Mouse (Mus musculus): ENCODE measurements at regions not wholly inside any gene's neighbourhood (a gene's known extent, or its start where the extent isn't known, plus 50 kb on each side); places are given as distances from the start of the nearest gene placed in this dataset.

DNA sequence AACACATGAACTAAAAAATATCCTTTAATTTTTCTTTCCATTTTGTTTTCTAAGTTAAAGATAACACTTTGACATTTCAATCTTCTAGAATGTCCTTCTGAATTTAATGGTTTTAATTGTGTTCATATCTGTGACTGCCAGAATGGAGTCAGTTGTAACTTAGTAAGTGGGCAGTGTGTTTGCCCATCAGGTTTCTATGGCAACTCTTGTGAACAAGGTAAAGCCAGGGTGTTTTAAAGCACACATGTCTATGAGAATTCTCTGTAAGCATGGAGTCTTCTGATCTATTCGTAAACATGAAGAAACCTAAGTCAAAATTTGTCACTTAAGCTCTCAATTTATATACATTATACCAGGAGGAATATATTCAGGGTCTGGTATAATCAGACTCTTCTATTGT is 689.4 kb downstream of the Egfem1 start:
- H3K4me2 ChIP-seq (ENCODE audit: insufficient read depth, low read depth, poor library complexity, severe bottlenecking): no peak overlapping the region
- no peaks in the 10 kb centered on the region for H3K27me3 ChIP-seq (replicated peaks)
- no peak overlapping the region for H3K4me3 ChIP-seq (replicated peaks in 1 of 3; ENCODE audit: low read depth in 2 of 3, low read length in 2 of 3, poor library complexity in 1 of 3)
- dilution Hi-C loops (cut with MboI; ENCODE audit: extremely low pct_ligation_motif_present, extremely low pct_unique_long_range_greater_than_20kb, low sequenced_read_pairs) (no loop called here), in situ Hi-C loops (cut with MboI; ENCODE audit: low pct_ligation_motif_present, low pct_unique_long_range_greater_than_20kb, low sequenced_read_pairs) (no loop called here)
- TF ChIP-seq JUN (IDR thresholded peaks at IDR 0.05; ENCODE audit: insufficient read depth, low read depth, low read length) (no peak), ZMIZ1 (IDR thresholded peaks at IDR 0.05; ENCODE audit: low read depth, low read length) (no peak), RAD21 (IDR thresholded peaks at IDR 0.05; ENCODE audit: low read depth, low read length) (no peak), JUND (conservative IDR thresholded peaks at IDR 0.05; ENCODE audit: low read depth, low read length) (no peak), ZNF384 (IDR thresholded peaks at IDR 0.05; ENCODE audit: low read depth, low read length) (no peak), ZC3H11A (IDR thresholded peaks at IDR 0.05; ENCODE audit: low read depth, low read length) (no peak), ELF1 (IDR thresholded peaks at IDR 0.05; ENCODE audit: low read depth, low read length) (no peak), NELFE (IDR thresholded peaks at IDR 0.05; ENCODE audit: low read depth, low read length) (no peak), BHLHE40 (IDR thresholded peaks at IDR 0.05; ENCODE audit: low read depth, low read length) (no peak), ETS1 (conservative IDR thresholded peaks at IDR 0.05; ENCODE audit: low read depth, low read length) (no peak), MAZ (IDR thresholded peaks at IDR 0.05; ENCODE audit: low read depth, low read length) (no peak)
- H3K9ac ChIP-seq (ENCODE audit: insufficient read depth, low read depth): no peak overlapping the region
- H3K9me3 ChIP-seq (replicated peaks; ENCODE audit: low read length): no peaks in the 10 kb centered on the region
- H3K36me3 ChIP-seq (replicated peaks in 1 of 2; ENCODE audit: control insufficient read depth in 1 of 2, insufficient read depth in 1 of 2, low read length in 1 of 2): no peaks in the 10 kb centered on the region
- no peaks in the 10 kb centered on the region for H3K79me2 ChIP-seq (replicated peaks; ENCODE audit: control insufficient read depth, extremely low read depth, insufficient read depth, poor library complexity, severe bottlenecking)
- peaks cover 0 to 16% of the 10 kb centered on the region in 2 experiments; a peak in 2 of 4 replicates for H3K4me1 ChIP-seq (ENCODE audit: control insufficient read depth in 1 of 2, insufficient read depth in 2 of 2)
- H3K27ac ChIP-seq (ENCODE audit: insufficient read depth, low read depth): no peak overlapping the region
- DNase-seq (ENCODE audit: extremely low read depth): no peak

DNA sequence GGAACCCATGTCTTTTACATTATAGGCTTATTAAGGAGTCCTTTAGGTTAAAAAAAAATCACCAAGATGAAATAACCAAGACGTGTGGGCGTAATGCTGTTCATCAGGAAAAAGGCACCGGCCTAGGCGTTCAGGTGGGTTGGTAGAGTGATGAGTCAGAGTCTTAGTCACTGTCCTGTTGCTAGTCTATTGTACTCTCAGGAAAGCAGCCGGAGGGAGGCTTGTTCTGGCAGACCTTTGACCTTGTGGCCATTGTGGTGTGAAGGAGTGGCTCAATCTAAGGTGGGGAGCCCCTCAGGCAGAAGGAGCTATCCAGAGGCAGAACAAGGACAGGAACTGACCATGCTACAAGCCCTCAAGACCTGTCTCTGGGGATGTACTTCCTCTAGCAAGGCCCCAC is 686.8 kb downstream of the Egfem1 start:
- dilution Hi-C loops (cut with MboI; ENCODE audit: extremely low pct_ligation_motif_present, extremely low pct_unique_long_range_greater_than_20kb, low sequenced_read_pairs) (no loop called here), in situ Hi-C loops (cut with MboI; ENCODE audit: low pct_ligation_motif_present, low pct_unique_long_range_greater_than_20kb, low sequenced_read_pairs) (no loop called here)
- Histone ChIP-seq H3K79me2 (replicated peaks; ENCODE audit: control insufficient read depth, extremely low read depth, insufficient read depth, poor library complexity, severe bottlenecking) (no peaks in the 10 kb centered on the region), H3K36me3 (replicated peaks in 1 of 2; ENCODE audit: control insufficient read depth in 1 of 2, insufficient read depth in 1 of 2, low read length in 1 of 2) (no peaks in the 10 kb centered on the region), H3K27ac (ENCODE audit: insufficient read depth, low read depth) (no peak overlapping the region), H3K27me3 (replicated peaks) (no peaks in the 10 kb centered on the region), H3K4me1 (ENCODE audit: control insufficient read depth in 1 of 2, insufficient read depth in 2 of 2) (peaks cover 0 to 16% of the 10 kb centered on the region in 2 experiments; a peak in 2 of 4 replicates), H3K9ac (ENCODE audit: insufficient read depth, low read depth) (no peak overlapping the region), H3K4me2 (ENCODE audit: insufficient read depth, low read depth, poor library complexity, severe bottlenecking) (no peak overlapping the region), H3K4me3 (replicated peaks in 1 of 3; ENCODE audit: low read depth in 2 of 3, low read length in 2 of 3, poor library complexity in 1 of 3) (no peak overlapping the region), H3K9me3 (replicated peaks; ENCODE audit: low read length) (no peaks in the 10 kb centered on the region)
- TF ChIP-seq JUND (conservative IDR thresholded peaks at IDR 0.05; ENCODE audit: low read depth, low read length) (no peak), ELF1 (IDR thresholded peaks at IDR 0.05; ENCODE audit: low read depth, low read length) (no peak), SMC3 (IDR thresholded peaks at IDR 0.05; ENCODE audit: low read depth, low read length) (no peak), USF2 (conservative IDR thresholded peaks at IDR 0.05; ENCODE audit: low read depth, low read length) (no peak), POLR2AphosphoS2 (IDR thresholded peaks at IDR 0.05; ENCODE audit: low read depth, low read length) (no peak), NELFE (IDR thresholded peaks at IDR 0.05; ENCODE audit: low read depth, low read length) (no peak), EP300 (IDR thresholded peaks at IDR 0.05; ENCODE audit: low read length) (no peak), JUN (IDR thresholded peaks at IDR 0.05; ENCODE audit: insufficient read depth, low read depth, low read length) (no peak)
- peak; percentile 40 for DNase-seq (ENCODE audit: extremely low read depth)

Measured in CH12.LX (cell line).